ENCODE assay signal across 18 mouse cellular contexts in the genomic region with DNA sequence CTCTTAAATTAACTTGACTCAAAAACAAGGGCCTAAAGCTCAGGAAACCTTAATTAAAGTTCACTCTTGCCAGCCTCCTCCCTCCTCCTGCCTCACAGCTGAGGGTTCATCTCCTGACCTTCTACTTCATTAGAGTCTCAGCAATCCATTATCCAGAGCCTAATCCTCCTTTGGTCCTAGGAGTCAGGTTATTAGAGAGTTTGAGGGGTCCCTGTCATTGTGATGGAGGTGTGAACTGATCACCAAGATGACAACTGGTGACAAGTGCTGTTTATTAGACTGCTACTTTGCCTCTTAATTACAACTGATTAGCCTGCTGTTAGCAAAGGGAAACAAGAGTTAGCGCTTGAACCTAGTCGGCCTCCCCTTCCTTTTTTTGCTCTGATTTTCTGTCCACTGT.
"Had no signal": no experiment of that assay in that cellular context is flagged by ENCODE, and none has a peak within 500 bp of the region (broad histone marks: within the 10 kb centered on the region; RNA-seq: fewer than 3 reads in every experiment).

No protein-coding gene starts in this region.

- DNase-seq: lung, adult 18-20 months; lung, embryonic 14.5 days; lung, postnatal 10 days; lung, postnatal 4 days; midbrain, embryonic 14.5 days; right cerebral cortex, adult 18-20 months; right cerebral cortex, postnatal 25 days; right cerebral cortex, postnatal 4 days; spleen, adult 18-20 months; thymus, adult 18-20 months; thymus, postnatal 25 days; thymus, postnatal 4 days had no signal

- H3K9ac ChIP-seq: lung, embryonic 14.5 days; midbrain, embryonic 12.5 days; neural tube, embryonic 13.5 days; neural tube, embryonic 15.5 days had no signal

- H3K27ac ChIP-seq: midbrain, embryonic 10.5 days; midbrain, embryonic 12.5 days; neural tube, embryonic 13.5 days; neural tube, embryonic 15.5 days had no signal

- H3K36me3 ChIP-seq: midbrain, embryonic 10.5 days; midbrain, embryonic 12.5 days; neural tube, embryonic 13.5 days; neural tube, embryonic 15.5 days had no signal

- H3K9me3 ChIP-seq: midbrain, embryonic 10.5 days; midbrain, embryonic 12.5 days; neural tube, embryonic 13.5 days; neural tube, embryonic 15.5 days had no signal

- H3K4me3 ChIP-seq: midbrain, embryonic 10.5 days; midbrain, embryonic 12.5 days; myocyte; neural tube, embryonic 13.5 days; neural tube, embryonic 15.5 days had no signal

- ATAC-seq: midbrain, embryonic 16.5 days had no signal

- H3K4me2 ChIP-seq: lung, embryonic 14.5 days; midbrain, embryonic 12.5 days; neural tube, embryonic 13.5 days; neural tube, embryonic 15.5 days had no signal
